Comparison of ENCODE assay signal across 11 mouse cellular contexts in the genomic region with DNA sequence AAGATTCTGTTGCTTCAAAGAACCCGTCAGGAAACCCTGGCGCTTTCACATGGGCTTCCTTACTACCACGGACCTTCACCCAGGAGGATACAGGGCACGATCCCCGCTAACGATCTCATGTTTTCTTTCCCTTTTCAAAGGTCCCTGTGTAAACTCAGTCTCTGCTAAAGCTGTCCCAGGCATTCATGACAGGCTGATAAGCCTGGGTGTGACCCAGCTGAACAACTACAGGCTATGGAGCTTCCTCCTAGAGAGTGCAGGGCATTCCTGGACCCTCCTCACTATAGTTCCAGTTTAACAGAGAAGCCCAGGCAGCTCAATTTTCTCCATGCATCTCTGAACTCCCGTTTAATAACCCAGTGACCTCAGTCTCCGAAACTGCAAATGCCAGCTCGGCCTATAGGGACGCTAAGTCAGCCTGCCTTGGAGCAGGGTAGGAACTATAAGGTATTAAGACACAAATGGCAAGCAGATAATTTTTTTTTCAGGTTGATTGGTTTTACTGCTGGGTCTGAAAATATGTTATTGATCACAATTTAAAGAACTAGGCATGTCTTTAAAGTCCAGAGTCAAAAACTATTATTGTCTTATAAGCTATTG. TPM values are rescaled to one million over a fixed set of nuclear protein-coding genes. Genes with fewer than 3 reads are reported as not detected.
A peak's percentile ranks its signal among the peaks of the same experiment; 100 is the strongest.
DNase-seq lines count a peak whose midpoint lies in the region; ATAC-seq lines count a peak whose summit lies in the region.
"Had no signal": no experiment of that assay in that cellular context is flagged by ENCODE, and none has a peak within 500 bp of the region (broad histone marks: within the 10 kb centered on the region; RNA-seq: fewer than 3 reads in every experiment).

No protein-coding gene starts in this region.

- no peak overlapping the region for H3K9ac ChIP-seq in heart, embryonic 11.5 days (ENCODE audit: low read depth, low read length)
- no peak overlapping the region for H3K9ac ChIP-seq in midbrain, embryonic 13.5 days (replicated peaks)
- no peak overlapping the region for H3K9ac ChIP-seq in midbrain, embryonic 16.5 days (ENCODE audit: low read depth, low read length)
- no peak overlapping the region for H3K9ac ChIP-seq in liver, embryonic 11.5 days (ENCODE audit: low read depth, low read length)

- DNase-seq in heart, postnatal 14 days: no peak
- no peak for DNase-seq in liver, embryonic 11.5 days (ENCODE audit: low spot score)
- peak; percentile 57 for DNase-seq in yolk sac, embryonic 10.5 days (ENCODE audit: low spot score)
- no peak for DNase-seq in left cerebral cortex, adult 9 months (ENCODE audit: low spot score in 2 of 2)
- no peak for DNase-seq in right cerebral cortex, adult 18-20 months
- DNase-seq: cerebellum, adult 11-12 months had no signal

- H3K4me3 ChIP-seq in heart, embryonic 11.5 days (ENCODE audit: low read depth, low read length): no peak overlapping the region
- no peak overlapping the region for H3K4me3 ChIP-seq in midbrain, embryonic 13.5 days (replicated peaks)
- no peak overlapping the region for H3K4me3 ChIP-seq in midbrain, embryonic 16.5 days (ENCODE audit: low read depth, low read length)
- H3K4me3 ChIP-seq in liver, embryonic 11.5 days (ENCODE audit: low read depth, low read length): no peak overlapping the region
- H3K4me3 ChIP-seq: megakaryocyte, embryonic 14.5 days had no signal

- H3K4me2 ChIP-seq in heart, embryonic 11.5 days: peak overlapping the region; percentile 4; the same call in 1 of the 2 replicates
- H3K4me2 ChIP-seq in midbrain, embryonic 13.5 days (replicated peaks): no peak overlapping the region
- no peak overlapping the region for H3K4me2 ChIP-seq in midbrain, embryonic 16.5 days (ENCODE audit: low read length)
- H3K4me2 ChIP-seq in liver, embryonic 11.5 days: peak overlapping the region; percentile 9; the same call in 1 of the 2 replicates

- H3K9me3 ChIP-seq in heart, embryonic 11.5 days (replicated peaks; ENCODE audit: control insufficient read depth, low read length): no peaks in the 10 kb centered on the region
- H3K9me3 ChIP-seq in midbrain, embryonic 13.5 days: no peaks in the 10 kb centered on the region
- no peaks in the 10 kb centered on the region for H3K9me3 ChIP-seq in midbrain, embryonic 16.5 days (replicated peaks; ENCODE audit: control insufficient read depth, low read length, poor library complexity, severe bottlenecking)
- H3K9me3 ChIP-seq in liver, embryonic 11.5 days (ENCODE audit: control insufficient read depth, low read length): no peaks in the 10 kb centered on the region
- H3K9me3 ChIP-seq: G1E; megakaryocyte, embryonic 14.5 days had no signal

- ATAC-seq in heart, embryonic 11.5 days (replicated peaks; ENCODE audit: insufficient number of reproducible peaks, low FRiP score, low TSS enrichment): peak; percentile 46; the same call in 1 of the 2 replicates
- ATAC-seq in midbrain, embryonic 13.5 days: 0 out of 2 replicates have a peak, but pooled peaks have one; percentile 38
- no peak for ATAC-seq in midbrain, embryonic 16.5 days
- ATAC-seq in liver, embryonic 11.5 days (replicated peaks; ENCODE audit: low FRiP score): no peak

- WGBS in heart, embryonic 11.5 days (ENCODE audit: insufficient replicate concordance): 53% methylated on average over 10 of the region's 10 CpGs
- 80% methylated on average over 10 of the region's 10 CpGs for WGBS in midbrain, embryonic 13.5 days
- WGBS in midbrain, embryonic 16.5 days: 73% methylated on average over 10 of the region's 10 CpGs
- 75% methylated on average over 10 of the region's 10 CpGs for WGBS in liver, embryonic 11.5 days

- peaks cover 19% of the 10 kb centered on the region for H3K4me1 ChIP-seq in heart, embryonic 11.5 days (ENCODE audit: control insufficient read depth, insufficient read depth, low read length)
- 0 out of 2 replicates have a peak, but pooled peaks cover 4% of the 10 kb centered on the region for H3K4me1 ChIP-seq in midbrain, embryonic 13.5 days (replicated peaks)
- H3K4me1 ChIP-seq in midbrain, embryonic 16.5 days (ENCODE audit: control insufficient read depth, insufficient read depth, low read length): no peaks in the 10 kb centered on the region
- H3K4me1 ChIP-seq in liver, embryonic 11.5 days (replicated peaks; ENCODE audit: control insufficient read depth, insufficient read depth, low read length): peaks cover 7% of the 10 kb centered on the region; the same call in 1 of the 2 replicates

- intact Hi-C loops in heart, postnatal 14 days (cut with DNase I): loop anchor here (5.0 kb wide), 1 partner anchor 277 kb away; no protein-coding TSS in a partner anchor

- H3K36me3 ChIP-seq in heart, embryonic 11.5 days (ENCODE audit: control insufficient read depth, insufficient read depth, low read length): no peaks in the 10 kb centered on the region
- peaks cover 21% of the 10 kb centered on the region for H3K36me3 ChIP-seq in midbrain, embryonic 13.5 days
- no peaks in the 10 kb centered on the region for H3K36me3 ChIP-seq in midbrain, embryonic 16.5 days (ENCODE audit: control insufficient read depth, insufficient read depth, low read length)
- H3K36me3 ChIP-seq in liver, embryonic 11.5 days (ENCODE audit: control insufficient read depth, insufficient read depth, low read length): no peaks in the 10 kb centered on the region

- no peak overlapping the region; the same call in 1 of the 2 replicates for H3K27ac ChIP-seq in heart, embryonic 11.5 days (ENCODE audit: low read depth, low read length)
- H3K27ac ChIP-seq in midbrain, embryonic 13.5 days: no peak overlapping the region
- H3K27ac ChIP-seq in midbrain, embryonic 16.5 days (ENCODE audit: low read length): no peak overlapping the region
- H3K27ac ChIP-seq in liver, embryonic 11.5 days (ENCODE audit: low read depth, low read length): no peak overlapping the region

- no peaks in the 10 kb centered on the region for H3K27me3 ChIP-seq in heart, embryonic 11.5 days (ENCODE audit: control insufficient read depth, insufficient read depth, low read length)
- no peaks in the 10 kb centered on the region for H3K27me3 ChIP-seq in midbrain, embryonic 13.5 days
- H3K27me3 ChIP-seq in midbrain, embryonic 16.5 days (ENCODE audit: control insufficient read depth, insufficient read depth, low read depth, low read length): no peaks in the 10 kb centered on the region
- no peaks in the 10 kb centered on the region for H3K27me3 ChIP-seq in liver, embryonic 11.5 days (replicated peaks; ENCODE audit: control insufficient read depth, insufficient read depth, low read length)
- H3K27me3 ChIP-seq: megakaryocyte, embryonic 14.5 days had no signal

RNA-seq across cellular contexts. Expression of a gene that starts 41.3 kb away (rescaled TPM):
- polyA plus RNA-seq in heart, embryonic 11.5 days (2014; fragmentation: Nextera tagmentation; extraction: Ambion mirVana): 9.7 and 11.4 TPM in 2 replicates
- total RNA-seq in heart, postnatal 14 days (2021): 10 to 100 TPM; 65.8 to 73.1 TPM
- 5.0 and 6.3 TPM in 2 replicates for polyA plus RNA-seq in midbrain, embryonic 13.5 days (2015; fragmentation: Nextera tagmentation; extraction: Ambion mirVana)
- polyA plus RNA-seq in midbrain, embryonic 16.5 days (2015; fragmentation: Nextera tagmentation; extraction: Ambion mirVana): 7.2 and 7.9 TPM in 2 replicates
- polyA plus RNA-seq in liver, embryonic 11.5 days (2014; fragmentation: Nextera tagmentation; extraction: Ambion mirVana): 5.6 and 6.2 TPM in 2 replicates

Comparison
In these comparisons a context has a peak if more than half of its experiments do, and no peak if none do; other contexts are left out.
1. ATAC-seq: peak in heart, embryonic 11.5 days (single experiment) and midbrain, embryonic 13.5 days (single experiment); none in midbrain, embryonic 16.5 days (single experiment) and liver, embryonic 11.5 days (single experiment).
2. H3K4me2 ChIP-seq: peak in heart, embryonic 11.5 days (single experiment) and liver, embryonic 11.5 days (single experiment); none in midbrain, embryonic 13.5 days (single experiment) and midbrain, embryonic 16.5 days (single experiment).